Mouse (Mus musculus) stomach, embryonic 15.5 days (tissue): Measurements from ENCODE around the gene Ankrd61. TPM values are rescaled to one million over a fixed set of nuclear protein-coding genes. Genes with fewer than 3 reads are reported as not detected.

Experiments
- ATAC-seq: fragments of 200-750 bp; cut with Nextera tagmentation; 2 replicates; pipeline ENCODE4 v1.8.0; 2017; ENCODE audit warnings: low read depth, moderate number of reproducible peaks, moderate TSS enrichment; ENCODE audit not compliant: insufficient read depth, low FRiP score
- H3K27ac ChIP-seq: fragments of 300-500 bp; sonication (generic); 2 replicates; pipeline ENCODE4 v1.5.1; 2015; ENCODE audit warnings: mild to moderate bottlenecking, inconsistent platforms
- H3K27me3 ChIP-seq: fragments of 300-500 bp; sonication (generic); replicated peaks from 2 replicates; pipeline ENCODE4 v1.6.1; 2015; ENCODE audit warnings: inconsistent platforms
- H3K36me3 ChIP-seq: fragments of 300-500 bp; sonication (generic); 2 replicates; pipeline ENCODE4 v1.6.1; 2015; ENCODE audit warnings: inconsistent platforms
- H3K4me1 ChIP-seq: fragments of 300-500 bp; sonication (generic); 2 replicates; pipeline ENCODE4 v1.6.1; 2015; ENCODE audit warnings: inconsistent platforms
- H3K4me2 ChIP-seq: fragments of 300-500 bp; sonication (generic); 2 replicates; pipeline ENCODE4 v1.6.1; 2015; ENCODE audit warnings: mild to moderate bottlenecking, inconsistent platforms
- H3K4me3 ChIP-seq: fragments of 300-500 bp; sonication (generic); replicated peaks from 2 replicates; pipeline ENCODE4 v1.5.1; 2015; ENCODE audit warnings: inconsistent platforms
- H3K9ac ChIP-seq: fragments of 300-500 bp; sonication (generic); 2 replicates; pipeline ENCODE4 v1.6.1; 2015; ENCODE audit warnings: inconsistent platforms
- H3K9me3 ChIP-seq: fragments of 300-500 bp; sonication (generic); 2 replicates; pipeline ENCODE4 v1.6.1; 2016; ENCODE audit warnings: inconsistent platforms
- WGBS: fragments of 180-500 bp; shearing (Covaris S2); methylation state at CpG from one replicate; pipeline ENCODE4 v1.1.7; 2015; 5-methylcytosine and 5-hydroxymethylcytosine counted together
- polyA plus RNA-seq: library from polyadenylated mRNA; unstranded; fragments of >200 nt; fragmentation: Nextera tagmentation; extraction: Ambion mirVana; gene quantifications from 2 replicates; pipeline ENCODE4 v1.2.1, GENCODE M21; 2015

Gene Ankrd61
- polyA plus RNA-seq, result 0.17 and 0.22 TPM in 2 replicates

- Histone ChIP-seq H3K4me1 (no peaks in the 10 kb centered on the region), H3K4me2 (no peak within 1 kb of the TSS), H3K36me3 (peaks cover 33% of the 10 kb centered on the region), H3K4me3 (no peak within 1 kb of the TSS), H3K27me3 (no peaks in the 10 kb centered on the region), H3K9me3 (no peaks in the 10 kb centered on the region), H3K9ac (no peak within 1 kb of the TSS), H3K27ac (no peak within 1 kb of the TSS)
- ATAC-seq, result no peak
- WGBS, result 87% methylated on average over 14 of the region's 14 CpGs
These were observed at the start of gene Ankrd61 for GRCm38 (mm10) chr5:143897635-143898330. Ankrd61 (minus strand) TSS chr5:143897685.

GRCm38 (mm10) chr5:143943231-143944125, 46.0 kb upstream of the Ankrd61 start:
- no peak overlapping the region for H3K27ac ChIP-seq
- no peaks in the 10 kb centered on the region for H3K27me3 ChIP-seq
- H3K4me2 ChIP-seq, result no peak overlapping the region
- 81% methylated on average over 14 of the region's 14 CpGs for WGBS
- H3K9me3 ChIP-seq, result no peaks in the 10 kb centered on the region
- H3K36me3 ChIP-seq, result no peaks in the 10 kb centered on the region
- no peak overlapping the region for H3K9ac ChIP-seq
- H3K4me1 ChIP-seq, result no peaks in the 10 kb centered on the region
- no peak overlapping the region for H3K4me3 ChIP-seq
- no peak for ATAC-seq

GRCm38 (mm10) chr5:143941588-143941987, 44.1 kb upstream of the Ankrd61 start:
- Histone ChIP-seq H3K9ac (no peak overlapping the region), H3K4me3 (no peak overlapping the region), H3K4me2 (no peak overlapping the region), H3K27ac (no peak overlapping the region), H3K9me3 (no peaks in the 10 kb centered on the region), H3K4me1 (no peaks in the 10 kb centered on the region), H3K27me3 (no peaks in the 10 kb centered on the region), H3K36me3 (no peaks in the 10 kb centered on the region)
- 18% methylated on average over 10 of the region's 10 CpGs for WGBS
- no peak for ATAC-seq

- 83% methylated on average over 9 of the region's 9 CpGs for WGBS
- Histone ChIP-seq H3K4me2 (no peak overlapping the region), H3K9me3 (no peaks in the 10 kb centered on the region), H3K4me3 (no peak overlapping the region), H3K36me3 (no peaks in the 10 kb centered on the region), H3K27me3 (no peaks in the 10 kb centered on the region), H3K27ac (no peak overlapping the region), H3K9ac (no peak overlapping the region), H3K4me1 (no peaks in the 10 kb centered on the region)
- ATAC-seq, result no peak
These were observed 38.7 kb upstream of the Ankrd61 start for GRCm38 (mm10) chr5:143936156-143936555.

- no peaks in the 10 kb centered on the region for H3K27me3 ChIP-seq
- ATAC-seq, result no peak
- no peaks in the 10 kb centered on the region for H3K4me1 ChIP-seq
- WGBS, result 74% methylated on average over 1 of the region's 1 CpGs
- H3K9me3 ChIP-seq, result no peaks in the 10 kb centered on the region
- H3K4me2 ChIP-seq, result no peak overlapping the region
- no peak overlapping the region for H3K9ac ChIP-seq
- peaks cover 20% of the 10 kb centered on the region for H3K36me3 ChIP-seq
- H3K4me3 ChIP-seq, result no peak overlapping the region
- H3K27ac ChIP-seq, result no peak overlapping the region
These were observed 36.4 kb upstream of the Ankrd61 start for GRCm38 (mm10) chr5:143933875-143934274.

GRCm38 (mm10) chr5:143933414-143933813, 35.9 kb upstream of the Ankrd61 start:
- Histone ChIP-seq H3K27me3 (no peaks in the 10 kb centered on the region), H3K9me3 (no peaks in the 10 kb centered on the region), H3K27ac (no peak overlapping the region), H3K4me3 (no peak overlapping the region), H3K4me2 (no peak overlapping the region), H3K36me3 (peaks cover 20% of the 10 kb centered on the region), H3K4me1 (no peaks in the 10 kb centered on the region), H3K9ac (no peak overlapping the region)
- 88% methylated on average over 11 of the region's 11 CpGs for WGBS
- ATAC-seq, result no peak

GRCm38 (mm10) chr5:143932831-143933230, 35.3 kb upstream of the Ankrd61 start, which contains the start of gene Rsph10b:
Rsph10b (plus strand) TSS chr5:143933035.
- ATAC-seq, result peak; percentile 22; the same call in 1 of the 2 replicates
- H3K27ac ChIP-seq, result no peak within 1 kb of the TSS

GRCm38 (mm10) chr5:143931863-143932580, 34.5 kb upstream of the Ankrd61 start:
- Histone ChIP-seq H3K36me3 (peaks cover 25% of the 10 kb centered on the region), H3K4me3 (no peak overlapping the region), H3K4me2 (no peak overlapping the region), H3K27me3 (no peaks in the 10 kb centered on the region), H3K27ac (no peak overlapping the region), H3K4me1 (no peaks in the 10 kb centered on the region), H3K9me3 (no peaks in the 10 kb centered on the region), H3K9ac (no peak overlapping the region)
- ATAC-seq, result no peak
- WGBS, result 84% methylated on average over 6 of the region's 6 CpGs

More at GRCm38 (mm10) chr5:143932831-143933230, 35.3 kb upstream of the Ankrd61 start, which contains the start of gene Rsph10b:
- WGBS, result 27% methylated on average over 8 of the region's 8 CpGs
- H3K4me1 ChIP-seq, result no peaks in the 10 kb centered on the region
- peaks cover 25% of the 10 kb centered on the region for H3K36me3 ChIP-seq
- no peak within 1 kb of the TSS for H3K4me3 ChIP-seq
- no peak within 1 kb of the TSS for H3K9ac ChIP-seq
- no peaks in the 10 kb centered on the region for H3K9me3 ChIP-seq
- H3K4me2 ChIP-seq, result no peak within 1 kb of the TSS
- no peaks in the 10 kb centered on the region for H3K27me3 ChIP-seq

GRCm38 (mm10) chr5:143930656-143931055, 33.2 kb upstream of the Ankrd61 start:
- Histone ChIP-seq H3K9me3 (no peaks in the 10 kb centered on the region), H3K4me3 (no peak overlapping the region), H3K4me1 (no peaks in the 10 kb centered on the region), H3K27ac (no peak overlapping the region), H3K36me3 (peaks cover 30% of the 10 kb centered on the region), H3K27me3 (no peaks in the 10 kb centered on the region), H3K4me2 (no peak overlapping the region), H3K9ac (no peak overlapping the region)
- ATAC-seq, result no peak
- WGBS, result 94% methylated on average over 12 of the region's 12 CpGs

- no peak overlapping the region for H3K9ac ChIP-seq
- H3K9me3 ChIP-seq, result no peaks in the 10 kb centered on the region
- H3K27ac ChIP-seq, result no peak overlapping the region
- H3K27me3 ChIP-seq, result no peaks in the 10 kb centered on the region
- peaks cover 44% of the 10 kb centered on the region for H3K36me3 ChIP-seq
- WGBS, result 80% methylated on average over 4 of the region's 4 CpGs
- H3K4me2 ChIP-seq, result no peak overlapping the region
- ATAC-seq, result no peak
- H3K4me3 ChIP-seq, result no peak overlapping the region
- no peaks in the 10 kb centered on the region for H3K4me1 ChIP-seq
These were observed 31.8 kb upstream of the Ankrd61 start for GRCm38 (mm10) chr5:143929291-143929690.

GRCm38 (mm10) chr5:143927875-143928274, 30.4 kb upstream of the Ankrd61 start, which contains the start of gene Gm42421:
Gm42421 (plus strand) TSS chr5:143928175.
- no peak within 1 kb of the TSS for H3K4me2 ChIP-seq
- no peak within 1 kb of the TSS for H3K9ac ChIP-seq
- no peaks in the 10 kb centered on the region for H3K27me3 ChIP-seq
- no peaks in the 10 kb centered on the region for H3K9me3 ChIP-seq
- WGBS, result 95% methylated on average over 8 of the region's 8 CpGs
- H3K4me1 ChIP-seq, result no peaks in the 10 kb centered on the region
- no peak within 1 kb of the TSS for H3K27ac ChIP-seq
- peaks cover 49% of the 10 kb centered on the region for H3K36me3 ChIP-seq
- no peak for ATAC-seq
- H3K4me3 ChIP-seq, result no peak within 1 kb of the TSS
